ENCODE assay signal across 1 mouse cellular context in the genomic region with DNA sequence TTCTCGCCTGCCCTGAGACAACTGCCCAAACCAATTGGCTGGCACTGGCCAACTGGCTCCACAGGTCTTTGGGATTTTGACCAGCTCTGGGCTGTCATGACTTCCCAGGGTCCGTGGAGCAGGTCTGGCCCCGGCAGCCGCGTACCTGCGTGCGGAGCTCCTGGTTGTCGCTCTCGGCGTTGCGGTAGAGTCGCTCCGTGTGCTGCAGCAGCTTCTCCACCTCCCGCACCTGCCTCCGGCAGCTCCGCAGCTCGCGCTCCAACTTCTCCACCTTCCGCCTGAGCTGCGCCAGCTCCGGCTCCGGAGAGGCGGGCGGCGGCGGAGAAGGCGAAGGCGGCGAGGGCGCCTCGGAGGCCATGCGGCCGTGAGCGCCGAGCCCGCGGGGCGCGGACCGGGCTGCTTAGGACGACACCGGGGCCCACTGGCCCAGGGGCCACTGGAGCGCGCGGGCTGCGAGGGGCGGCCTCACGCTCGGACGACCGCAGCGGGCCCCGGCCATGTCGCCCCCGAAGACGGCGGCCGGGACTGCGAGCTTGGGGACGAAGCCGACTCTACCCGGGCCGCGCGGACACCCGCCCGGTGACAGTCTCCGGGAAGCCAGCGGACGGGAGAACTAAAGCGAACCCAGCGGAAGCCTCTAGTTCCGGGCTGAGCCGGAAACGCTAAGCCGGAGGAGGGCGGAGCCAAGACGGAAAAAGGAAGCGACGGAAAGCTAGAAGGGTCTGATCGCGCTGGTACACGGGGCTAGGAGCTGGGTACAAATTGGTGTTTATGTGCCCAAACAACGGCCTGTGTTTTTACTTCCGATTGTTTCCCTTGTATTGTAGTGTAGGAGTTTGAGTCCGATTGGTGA.
TF ChIP-seq lines count a peak whose summit lies in the region.

TSS of gene Aggf1 (minus strand) at position 652 of the 853 bp plus-strand sequence.

TF ChIP-seq in CH12.LX, 34 proteins besides CTCF, POLR2A, EP300 and RAD21 (continued from another document):
- peak; percentile 92; the same call in 1 of the 2 replicates for TF ChIP-seq UBTF (IDR thresholded peaks at IDR 0.05; ENCODE audit: low read depth, low read length)
- TF ChIP-seq KAT2A (IDR thresholded peaks at IDR 0.05; ENCODE audit: insufficient replicate concordance, low read length): peak; percentile 87; the same call in 1 of the 2 replicates
- peak; percentile 80 for TF ChIP-seq NELFE (IDR thresholded peaks at IDR 0.05; ENCODE audit: low read depth, low read length)
- TF ChIP-seq POLR2AphosphoS2 (IDR thresholded peaks at IDR 0.05; ENCODE audit: low read depth, low read length): peak; percentile 65; the same call in 1 of the 2 replicates
- TF ChIP-seq IRF4 (IDR thresholded peaks at IDR 0.05; ENCODE audit: low read depth, low read length): peak; percentile 34; the same call in 1 of the 2 replicates
- TF ChIP-seq TBP (conservative IDR thresholded peaks at IDR 0.05; ENCODE audit: low read depth, low read length): peak; percentile 89
- peak; percentile 97 for TF ChIP-seq ELF1 (IDR thresholded peaks at IDR 0.05; ENCODE audit: low read depth, low read length)
- TF ChIP-seq JUN (IDR thresholded peaks at IDR 0.05; ENCODE audit: insufficient read depth, low read depth, low read length): no peak
- TF ChIP-seq MAX (IDR thresholded peaks at IDR 0.05; ENCODE audit: low read length): no peak
- no peak for TF ChIP-seq CHD2 (IDR thresholded peaks at IDR 0.05; ENCODE audit: low read length)
- no peak for TF ChIP-seq SMC3 (IDR thresholded peaks at IDR 0.05; ENCODE audit: low read depth, low read length)
- TF ChIP-seq BHLHE40 (IDR thresholded peaks at IDR 0.05; ENCODE audit: low read depth, low read length): no peak
